Mouse (Mus musculus) right cerebral cortex, postnatal 36 days (tissue): ENCODE data around the gene Tmem110.
A peak's percentile ranks its signal among the peaks of the same experiment; 100 is the strongest.

Experiments used
- DNase-seq, 2 experiments: peaks; one replicate each; pipeline ENCODE4 v3.0.0; 2022; ENCODE audit warnings: low spot score in 2 of 2, mixed read lengths in 1 of 2

Gene Tmem110

GRCm38 (mm10) chr14:30903036-30903435 lies 77.6 kb downstream of the Tmem110 start:
- no peak for DNase-seq

- no peak for DNase-seq
These were observed 78.9 kb downstream of the Tmem110 start for GRCm38 (mm10) chr14:30904307-30904706.

DNA sequence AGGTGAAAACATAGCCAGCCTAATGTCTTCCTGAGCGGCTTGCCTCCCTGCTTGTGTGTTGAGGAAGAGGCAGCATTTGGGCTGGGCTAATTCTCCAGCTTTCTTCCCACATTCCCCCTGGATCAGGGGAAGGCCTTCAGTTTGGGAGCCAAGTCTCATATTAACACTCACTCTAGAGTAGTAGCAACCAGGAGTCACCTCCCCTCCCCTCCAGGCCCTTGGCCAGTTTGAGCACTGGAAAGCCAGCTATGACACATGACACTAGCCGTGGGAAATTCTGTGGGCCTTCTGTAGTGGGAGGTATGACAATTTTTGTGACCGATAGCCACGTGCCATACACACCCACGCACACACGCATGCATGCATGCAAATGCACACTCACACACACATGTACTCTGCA lies 80.6 kb downstream of the Tmem110 start:
- no peak for DNase-seq

DNA sequence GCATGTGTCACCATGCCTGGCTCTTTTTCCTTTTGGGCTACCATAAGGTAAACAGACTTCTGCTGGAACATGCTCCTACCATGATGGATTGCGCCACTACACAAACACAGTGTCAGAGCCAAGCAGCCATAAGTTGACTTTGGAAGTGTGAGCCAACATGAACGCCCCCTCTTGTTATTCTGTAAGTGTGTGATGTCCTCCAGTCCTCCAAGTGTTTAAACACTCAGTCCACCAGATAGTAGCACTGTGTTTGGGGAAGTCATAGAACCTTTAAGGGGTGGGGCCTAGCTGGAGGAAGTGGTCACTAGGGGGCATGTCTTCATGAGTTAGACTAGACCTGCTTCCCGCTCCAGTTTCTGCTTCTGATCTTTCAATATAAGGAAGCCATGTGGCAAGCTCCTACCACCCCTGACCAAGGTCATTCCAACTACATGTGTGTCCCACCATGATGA lies 82.5 kb downstream of the Tmem110 start:
- no peak for DNase-seq

GRCm38 (mm10) chr14:30911141-30911540 lies 85.8 kb downstream of the Tmem110 start:
- no peak for DNase-seq

DNA sequence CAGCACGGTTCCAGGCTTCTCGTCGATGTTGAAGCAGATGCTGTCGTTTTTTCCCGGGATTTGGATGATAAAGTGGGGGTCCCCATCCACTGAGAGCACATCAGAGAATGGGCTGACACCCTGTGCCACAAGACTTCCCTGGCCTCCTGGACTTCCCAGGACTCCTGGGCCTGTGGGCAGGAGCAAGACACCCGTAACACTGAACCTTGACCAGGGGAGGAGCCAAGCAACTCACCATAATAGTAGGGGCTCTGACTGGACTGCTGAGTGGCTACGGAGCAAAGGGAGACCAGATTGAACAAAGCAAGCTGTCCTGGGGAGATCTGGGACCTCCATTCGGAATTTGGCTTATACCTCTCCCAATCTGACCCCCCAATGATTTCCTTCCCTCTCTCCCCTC lies 87.3 kb downstream of the Tmem110 start:
- DNase-seq: no peak

GRCm38 (mm10) chr14:30913404-30913803 lies 88.0 kb downstream of the Tmem110 start:
- DNase-seq: no peak

DNA sequence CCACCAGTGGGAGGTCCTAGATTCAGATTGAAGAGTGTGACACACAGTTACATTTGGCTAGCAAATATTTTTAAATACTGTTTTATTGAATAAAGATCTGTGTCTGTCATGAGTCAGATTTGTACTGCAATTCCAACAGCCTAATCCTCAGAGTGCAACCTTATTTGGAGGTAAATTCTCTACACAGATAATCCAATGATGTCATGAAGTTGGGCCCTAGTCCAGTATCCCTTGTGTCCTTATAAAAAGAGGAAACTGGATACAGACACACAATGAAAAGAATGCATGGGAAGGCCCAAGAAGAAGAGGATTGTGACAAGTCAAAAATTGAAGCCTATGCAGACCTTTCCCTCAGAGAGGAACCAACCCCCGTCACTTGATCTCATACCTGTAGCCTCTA lies 91.1 kb downstream of the Tmem110 start:
- no peak for DNase-seq

DNA sequence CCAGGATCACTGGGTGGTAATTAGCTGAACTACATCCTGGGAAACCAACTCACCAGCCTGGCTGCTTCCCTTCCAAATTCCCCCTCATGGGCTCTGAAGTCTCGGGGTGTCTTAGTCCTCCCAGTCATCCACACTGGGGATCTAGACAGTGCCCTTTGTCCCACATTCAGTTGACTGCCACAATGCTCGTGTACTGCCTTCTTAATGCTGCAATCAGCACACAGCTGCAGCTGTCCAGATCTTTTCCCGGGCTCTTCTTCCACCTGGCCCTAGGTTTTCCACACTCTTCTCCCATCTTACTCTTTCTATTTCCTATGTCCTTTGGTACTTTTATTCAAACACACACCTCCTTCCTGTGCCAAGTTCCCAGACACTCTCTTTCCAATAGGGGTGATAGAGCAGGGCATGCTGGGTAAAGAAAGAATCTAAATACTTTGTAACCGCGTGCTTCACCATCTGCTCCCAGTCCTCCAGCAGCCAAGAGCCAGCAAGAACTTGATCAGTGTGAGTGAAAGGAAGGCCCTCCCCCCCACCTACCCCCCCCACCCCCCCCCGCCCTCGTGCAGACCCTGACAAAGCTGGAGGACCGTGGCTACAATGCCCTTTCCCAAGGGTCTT lies 96.8 kb downstream of the Tmem110 start:
- no peak for DNase-seq

- peak; percentile 12 to 18 for DNase-seq
These were observed 98.2 kb downstream of the Tmem110 start, which contains the start of gene Itih3 for GRCm38 (mm10) chr14:30923375-30924105. Gene Itih3, minus strand, starts transcription at chr14:30923760.

GRCm38 (mm10) chr14:30925492-30925891 lies 100.1 kb downstream of the Tmem110 start:
- no peak for DNase-seq
